Mouse (Mus musculus) E14TG2a.4 (cell line): ENCODE data around the gene Tspan12.

Experiments used
- CTCF ChIP-seq: conservative IDR thresholded peaks from 2 replicates; pipeline ENCODE4 v1.5.1; 2014; ENCODE audit warnings: low read length
- NANOG ChIP-seq: IDR thresholded peaks from 2 replicates; pipeline ENCODE4 v1.6.1; 2014; ENCODE audit warnings: borderline replicate concordance, low read length, mixed read lengths
- POU5F1 ChIP-seq: IDR thresholded peaks from 2 replicates; pipeline ENCODE4 v1.6.1; 2014; ENCODE audit warnings: low read length, borderline replicate concordance

- TF ChIP-seq CTCF, result no peak
- TF ChIP-seq POU5F1, result no peak
- TF ChIP-seq NANOG, result no peak
Measured at GRCm38 (mm10) chr6:21791307-21791706, 61.0 kb downstream of the Tspan12 start.
